Mouse (Mus musculus) hindlimb bud, embryonic 11.5 days (tissue): ENCODE data around the gene Plxna2.

ENCODE experiments used
- DNase-seq: peaks from one replicate; pipeline ENCODE4 v3.0.0-alpha.2; 2012; ENCODE audit warnings: low read depth, low spot score; ENCODE audit errors: extremely low spot score

Gene Plxna2

DNA sequence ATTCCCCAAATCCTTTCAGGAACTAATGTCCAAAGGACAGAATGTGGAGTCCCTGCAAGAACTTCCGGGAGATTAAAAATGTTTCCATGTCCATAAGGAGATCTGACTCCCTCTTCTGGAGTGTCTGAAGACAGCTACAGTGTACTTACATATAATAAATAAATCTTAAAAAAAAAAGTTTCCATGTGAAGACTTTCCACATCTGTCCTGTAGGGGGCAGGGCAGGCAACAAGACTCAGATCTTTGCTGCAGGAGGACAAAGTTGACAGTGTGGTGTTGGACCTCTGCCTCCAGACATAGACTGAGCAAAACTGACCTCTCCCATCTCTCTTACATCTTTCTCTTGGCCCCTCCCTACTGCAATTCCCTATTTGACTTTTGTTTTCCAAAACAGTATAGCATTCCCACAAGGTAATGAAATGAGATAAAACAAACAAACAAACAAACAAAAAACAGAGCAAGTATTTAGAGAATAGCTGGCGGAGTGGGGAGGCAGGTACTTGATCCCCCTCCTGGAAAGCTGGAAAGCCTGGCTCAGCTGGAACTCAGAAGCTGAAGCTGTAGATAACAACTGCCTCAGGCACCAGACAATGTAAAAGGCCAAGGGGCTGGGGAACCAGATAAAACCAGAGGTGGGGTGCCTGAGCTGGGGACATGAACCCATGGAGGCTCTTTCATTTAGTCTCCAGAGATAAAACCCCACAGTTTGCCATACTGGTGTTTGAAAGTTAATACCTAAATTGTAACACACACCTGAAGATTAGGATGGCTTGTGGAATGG lies 143.6 kb downstream of the Plxna2 start:
- no peak for DNase-seq

DNA sequence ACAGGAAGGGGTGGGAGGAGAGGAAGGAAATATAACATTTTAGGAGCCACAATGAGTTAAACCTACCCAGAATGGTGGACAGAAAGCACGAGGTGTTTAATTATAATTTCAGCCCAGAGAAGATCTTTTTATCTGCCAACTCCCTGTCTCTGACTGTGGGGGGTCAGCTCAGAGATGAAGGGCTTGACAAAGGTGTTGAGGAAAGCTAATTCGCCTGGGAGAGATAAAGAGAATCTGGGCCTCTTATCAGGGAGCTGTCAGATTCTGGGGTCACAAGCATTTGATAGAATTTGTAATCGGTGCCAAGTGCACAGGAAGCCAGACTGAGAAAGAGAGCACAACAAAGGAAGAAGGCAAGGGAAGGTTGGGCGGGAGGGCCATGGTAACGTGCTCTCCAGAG lies 144.9 kb downstream of the Plxna2 start:
- no peak for DNase-seq

DNA sequence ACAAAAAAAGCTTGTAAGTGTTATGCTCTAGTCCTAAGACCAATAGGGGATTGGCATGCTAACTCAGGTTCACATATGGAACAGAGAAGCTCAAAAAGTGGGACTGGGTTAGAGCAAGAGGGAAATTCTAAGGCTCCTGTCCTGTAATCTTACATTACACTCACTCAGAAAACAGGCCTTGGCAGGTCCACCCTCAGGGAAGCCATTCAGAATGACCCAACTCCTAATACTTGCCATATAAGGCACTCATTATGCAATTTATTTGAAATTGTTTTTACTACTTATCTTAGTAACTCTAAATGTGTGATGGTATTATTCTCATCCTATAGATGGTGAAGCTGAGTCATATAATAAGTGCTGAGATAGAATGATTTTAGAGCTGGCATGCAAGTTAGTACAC lies 146.9 kb downstream of the Plxna2 start:
- no peak for DNase-seq

DNA sequence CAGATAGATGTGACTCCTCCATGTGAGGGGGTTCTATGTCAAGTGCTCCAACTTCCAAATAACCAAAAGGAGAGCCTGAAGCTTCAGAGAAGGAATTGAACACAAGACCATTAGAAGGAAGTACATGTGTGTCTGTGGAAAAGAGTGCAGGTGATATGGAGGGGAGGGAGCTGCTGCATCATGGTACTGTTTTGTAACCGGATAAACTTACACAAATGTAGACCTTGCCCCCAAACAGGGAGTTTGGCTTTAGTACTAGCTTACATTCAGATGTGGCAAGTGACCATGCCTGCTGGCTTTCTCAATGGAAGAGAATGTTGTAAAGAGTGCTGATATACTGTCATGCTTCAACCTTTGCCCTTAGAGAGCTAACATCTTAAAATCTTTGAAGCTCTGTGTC lies 150.8 kb downstream of the Plxna2 start:
- DNase-seq = no peak

DNA sequence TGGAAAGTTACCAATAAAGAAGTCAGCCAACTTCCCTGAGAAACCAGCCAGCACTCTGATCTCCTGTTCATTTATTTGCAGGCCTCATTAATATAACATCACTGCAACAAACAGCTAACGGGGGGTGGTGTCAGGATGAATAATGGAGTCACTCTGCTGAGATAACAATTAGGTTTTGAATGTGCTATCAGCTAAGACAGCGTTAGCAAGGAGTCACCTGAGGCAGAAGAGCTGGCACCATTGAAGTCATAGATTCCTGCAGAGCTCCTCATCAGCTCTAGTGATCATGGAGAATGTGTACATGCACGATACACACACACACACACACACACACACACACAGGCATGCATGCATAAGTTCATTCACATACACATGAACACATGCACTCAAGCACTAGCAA lies 154.0 kb downstream of the Plxna2 start:
- no peak for DNase-seq

DNA sequence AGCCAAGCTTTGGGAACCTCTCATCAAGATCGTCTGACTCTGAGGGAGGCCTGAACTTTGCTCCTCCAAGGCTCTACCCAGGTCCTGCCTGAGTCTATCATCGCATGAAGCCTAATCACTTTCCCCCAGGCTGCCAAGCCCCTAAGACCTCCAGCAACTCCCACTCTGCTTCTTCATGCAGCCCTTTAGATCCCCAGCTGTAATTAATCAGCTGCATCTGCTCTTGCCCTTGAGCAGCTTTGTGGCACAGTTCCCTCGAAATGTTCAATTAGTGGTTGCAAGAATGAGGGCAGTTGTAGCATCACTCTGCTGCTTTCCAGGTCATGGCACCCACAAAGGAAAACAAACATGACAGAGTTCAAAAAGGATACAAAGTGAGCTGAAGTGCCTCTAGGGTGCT lies 155.9 kb downstream of the Plxna2 start:
- no peak for DNase-seq

DNA sequence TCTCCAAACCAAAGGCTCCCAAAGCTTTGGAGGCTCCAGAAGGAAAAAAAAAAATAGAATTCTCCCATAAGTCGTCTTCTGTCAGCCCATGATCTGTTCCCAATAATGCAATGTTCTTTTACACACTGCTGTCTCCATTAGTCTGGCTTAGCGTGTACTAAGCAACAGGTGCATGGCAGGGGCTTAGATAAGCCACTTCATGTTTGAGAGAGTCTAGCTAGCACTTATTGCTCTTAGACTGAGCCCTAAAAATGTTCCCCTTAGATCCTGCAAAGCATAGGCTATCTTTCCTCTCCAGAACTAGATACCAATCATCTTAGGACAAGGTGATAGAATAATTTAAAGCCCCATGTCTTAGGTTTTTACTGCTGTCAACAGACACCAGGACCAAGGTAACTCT lies 156.3 kb downstream of the Plxna2 start:
- DNase-seq = no peak

DNA sequence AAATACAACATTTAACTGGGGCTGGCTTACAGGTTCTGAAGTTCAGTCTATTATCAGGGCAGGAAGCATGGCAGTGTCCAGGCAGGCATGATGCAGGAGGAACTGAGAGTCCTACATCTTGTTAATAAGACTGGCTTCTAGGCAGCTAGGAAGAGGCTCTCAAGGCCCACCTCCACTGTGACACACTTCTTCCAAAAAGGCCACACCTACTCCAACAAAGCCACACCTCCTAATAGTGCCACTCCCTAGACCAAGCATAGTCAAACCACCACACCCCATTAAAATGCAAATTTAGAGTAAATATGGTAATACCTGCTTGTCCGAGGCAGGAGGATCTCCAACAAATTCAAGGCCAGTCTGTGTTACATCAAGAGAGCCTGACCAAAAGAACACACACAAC lies 156.7 kb downstream of the Plxna2 start:
- no peak for DNase-seq

DNA sequence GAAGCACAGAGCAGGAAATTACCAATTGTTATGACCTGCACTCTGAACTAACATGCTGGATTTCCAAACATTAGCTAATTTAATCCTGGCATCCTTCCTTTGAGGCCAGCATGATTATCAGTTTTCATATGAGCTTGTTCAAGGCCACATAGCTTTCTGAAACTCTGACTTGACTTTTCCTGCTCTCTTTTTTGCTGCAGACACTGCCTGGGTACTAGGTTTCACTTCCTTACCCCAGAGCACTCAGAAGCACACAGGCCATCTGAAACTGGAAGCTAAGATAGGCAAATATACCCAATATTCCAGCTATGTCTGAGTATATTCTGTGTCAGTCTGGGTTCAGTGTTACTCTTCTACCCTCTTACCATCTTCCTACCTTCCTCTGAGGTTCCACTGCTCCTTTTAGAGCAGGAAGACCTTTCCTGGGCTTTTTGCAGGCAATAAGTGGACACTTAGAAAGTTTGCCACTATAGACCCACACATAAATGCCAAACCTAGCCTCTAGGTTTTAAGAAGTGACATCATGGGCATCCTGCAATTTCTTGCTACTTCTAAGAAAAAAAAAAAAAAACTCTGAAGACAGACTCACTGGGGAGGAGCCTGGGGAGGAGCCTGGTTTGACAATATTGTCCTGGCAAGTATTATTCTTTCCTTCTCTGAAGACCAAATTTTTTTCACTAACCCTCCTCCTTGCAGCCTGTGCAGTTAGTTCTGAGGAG lies 157.8 kb downstream of the Plxna2 start:
- no peak for DNase-seq

DNA sequence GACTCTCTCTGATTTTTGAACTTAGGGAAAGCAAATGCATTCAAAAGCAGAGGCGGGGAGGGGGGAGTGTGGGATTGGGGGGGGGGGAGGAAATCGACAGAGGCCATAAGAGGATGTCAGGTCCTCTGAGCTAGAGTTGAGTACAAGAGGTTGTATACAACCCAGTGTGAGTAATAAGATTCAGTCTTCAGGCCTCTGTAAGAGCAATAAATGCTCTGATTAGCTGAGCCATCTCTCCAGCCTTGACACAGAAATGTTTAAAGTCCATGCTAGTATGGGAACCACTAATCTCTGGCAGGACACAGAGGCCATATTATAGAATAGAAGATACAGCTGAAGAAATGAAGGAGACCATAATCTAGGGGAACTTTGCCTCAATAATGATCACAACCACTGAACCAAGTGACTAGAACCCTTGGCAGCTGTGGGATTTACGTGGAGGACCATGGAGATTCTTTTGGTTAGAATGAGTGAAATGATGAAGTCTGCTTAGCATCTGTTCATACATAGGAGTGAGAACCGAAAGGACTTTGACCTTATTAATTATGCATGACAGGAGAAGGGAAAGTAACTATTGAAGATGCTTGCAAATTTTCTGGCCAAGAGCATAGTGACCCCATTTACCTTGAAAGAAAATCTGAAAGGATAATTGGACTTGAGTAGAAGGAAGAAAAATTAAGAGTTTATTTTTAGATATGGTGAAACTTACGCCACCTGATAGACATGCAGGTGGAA lies 158.7 kb downstream of the Plxna2 start:
- no peak for DNase-seq

DNA sequence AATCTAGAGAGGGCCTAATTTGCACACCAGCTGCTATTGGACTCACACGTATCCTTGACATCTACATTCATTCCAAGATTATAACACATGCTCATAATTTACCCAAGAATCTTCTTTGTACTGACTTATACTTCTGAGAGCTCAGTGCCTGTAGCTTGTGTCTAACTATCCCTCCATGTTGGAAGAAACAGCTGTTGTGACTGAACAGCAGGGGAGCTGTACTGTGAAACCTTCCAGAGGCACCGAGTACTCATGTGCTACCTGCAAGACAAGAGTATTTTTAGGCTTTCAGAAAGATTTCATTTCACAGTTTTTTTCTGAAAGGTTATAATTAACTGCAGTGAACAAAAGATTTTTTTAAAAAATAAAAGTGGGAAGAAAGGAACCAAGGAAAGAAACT lies 159.6 kb downstream of the Plxna2 start:
- no peak for DNase-seq

DNA sequence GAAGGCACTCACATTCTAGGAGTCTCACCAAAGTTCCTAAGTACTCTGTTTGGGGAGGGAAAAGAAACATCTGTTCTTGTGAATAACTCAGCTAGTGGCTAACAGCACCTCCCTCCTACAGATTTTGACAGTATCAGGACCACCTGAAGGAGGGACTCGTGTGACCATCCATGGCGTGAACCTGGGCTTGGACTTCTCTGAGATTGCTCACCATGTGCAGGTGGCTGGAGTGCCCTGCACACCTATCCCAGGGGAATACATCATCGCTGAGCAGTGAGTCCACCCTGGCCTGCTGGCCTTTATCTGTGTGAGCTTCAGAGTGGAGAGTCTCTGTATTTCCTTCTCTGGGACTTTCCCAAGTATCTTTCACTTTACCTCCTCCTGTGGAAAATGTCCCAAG lies 162.4 kb downstream of the Plxna2 start:
- DNase-seq = no peak

DNA sequence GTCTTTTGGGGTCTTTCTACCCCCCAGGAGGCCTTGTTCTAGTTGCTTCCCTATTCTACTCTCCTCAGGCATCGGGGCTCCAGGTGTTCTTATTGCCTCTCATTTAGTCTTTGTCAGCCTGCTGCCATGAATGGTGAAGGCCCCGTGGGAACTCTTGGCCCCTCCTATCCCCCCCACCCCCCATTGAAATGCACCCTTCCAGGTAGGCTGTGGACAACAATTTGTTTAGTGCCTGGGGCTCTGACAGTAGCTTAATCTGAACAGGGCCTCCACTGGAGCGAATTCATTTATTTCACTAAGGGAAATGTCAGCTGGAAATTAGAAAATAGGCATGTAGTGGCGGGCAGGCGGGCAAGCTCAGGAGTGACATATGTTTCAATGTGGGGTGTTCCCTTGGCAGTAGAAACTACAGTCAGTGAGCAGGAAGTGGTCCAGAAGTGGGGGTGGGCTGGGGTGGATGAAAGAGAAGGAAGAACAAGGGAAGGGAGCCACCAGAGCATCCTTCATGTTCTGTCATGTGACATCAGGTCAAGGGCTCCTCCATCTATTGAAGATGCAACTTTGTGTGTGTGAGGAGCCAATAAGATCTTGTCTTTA lies 162.9 kb downstream of the Plxna2 start:
- no peak for DNase-seq

DNA sequence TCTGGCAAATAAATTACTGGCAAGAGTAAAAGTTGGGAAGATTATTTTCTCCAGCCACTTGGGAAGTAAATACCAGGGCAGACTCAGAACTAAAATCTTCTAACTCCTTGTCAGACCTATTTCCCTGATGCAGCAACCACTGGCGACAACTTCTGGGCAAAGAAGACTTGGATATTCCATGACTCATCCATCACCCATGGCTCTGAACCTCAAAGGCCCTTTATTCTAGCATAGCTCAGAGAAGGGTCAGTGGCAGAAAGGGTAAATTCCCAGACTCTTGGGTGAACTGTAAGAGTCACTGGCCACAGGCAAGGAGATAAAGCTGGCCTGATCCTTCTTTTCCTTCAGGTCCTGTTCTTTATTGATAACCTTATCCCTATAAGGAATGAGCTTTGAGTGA lies 163.5 kb downstream of the Plxna2 start:
- no peak for DNase-seq

DNA sequence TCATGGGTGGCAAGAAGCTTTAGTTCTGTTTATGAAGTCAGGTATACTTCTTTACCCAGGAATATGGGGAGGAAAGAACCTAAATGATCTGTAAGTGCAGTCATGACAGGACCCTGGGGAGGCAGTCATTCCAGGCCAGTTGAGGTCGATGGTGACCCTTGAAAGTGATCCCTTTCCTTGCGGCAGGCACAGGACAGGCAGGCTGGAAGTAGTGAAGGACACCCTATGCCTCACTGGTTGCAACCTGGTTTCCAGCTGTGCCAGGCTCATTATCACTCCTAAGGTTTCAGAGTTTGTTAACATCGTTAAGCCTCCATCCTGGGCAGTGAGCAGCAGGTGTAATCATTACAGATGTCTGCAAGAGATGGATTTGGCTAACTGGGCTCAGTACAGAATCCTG lies 164.3 kb downstream of the Plxna2 start:
- DNase-seq = no peak

DNA sequence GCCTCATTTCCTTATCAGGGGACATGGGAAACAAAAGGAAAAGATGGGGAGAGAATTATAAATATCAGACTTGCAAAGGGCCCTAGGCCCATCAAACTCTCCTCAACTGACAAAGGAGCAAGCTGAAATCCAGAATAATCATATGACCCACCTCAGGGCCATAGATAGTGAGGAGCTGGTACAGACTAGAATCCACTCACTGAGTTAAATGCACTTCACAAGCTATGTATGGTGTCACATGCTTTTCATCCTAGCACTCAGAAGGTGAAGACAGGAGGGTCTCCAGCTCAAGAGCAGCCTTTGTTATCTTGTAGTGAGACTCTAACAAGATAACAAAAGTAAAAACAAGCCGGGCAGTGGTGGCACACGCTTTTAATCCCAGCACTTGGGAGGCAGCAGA lies 169.6 kb downstream of the Plxna2 start:
- no peak for DNase-seq

DNA sequence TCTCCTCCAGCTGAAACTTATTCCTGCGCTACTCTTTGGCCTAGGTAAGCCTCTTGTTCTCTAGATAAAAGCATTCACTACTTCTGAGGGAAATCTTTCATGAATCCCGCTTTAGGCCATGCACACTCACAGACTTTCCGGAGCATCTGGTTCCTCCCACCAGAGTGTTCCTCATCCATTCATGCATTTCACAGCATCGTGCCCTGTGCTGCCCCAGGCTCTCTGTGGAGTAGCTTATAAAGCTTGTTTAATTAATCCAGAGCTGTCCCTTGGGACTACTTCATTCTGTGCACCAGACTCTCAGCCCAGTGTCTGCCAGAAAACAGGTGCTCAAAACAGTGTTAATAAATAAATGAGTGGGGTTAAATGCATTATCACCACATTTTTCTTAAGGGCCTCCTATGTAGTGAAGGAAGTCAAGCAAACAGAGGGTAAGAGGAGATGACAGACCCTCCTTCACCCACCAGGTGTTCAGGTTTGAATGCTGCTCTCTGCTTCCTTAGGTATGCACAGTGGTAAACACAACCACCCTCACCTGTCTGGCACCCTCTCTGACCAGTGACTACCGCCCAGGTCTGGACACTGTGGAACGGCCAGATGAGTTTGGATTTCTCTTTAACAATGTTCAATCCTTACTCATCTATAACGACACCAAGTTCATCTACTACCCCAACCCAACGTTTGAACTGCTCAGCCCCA lies 175.4 kb downstream of the Plxna2 start:
- DNase-seq = no peak

DNA sequence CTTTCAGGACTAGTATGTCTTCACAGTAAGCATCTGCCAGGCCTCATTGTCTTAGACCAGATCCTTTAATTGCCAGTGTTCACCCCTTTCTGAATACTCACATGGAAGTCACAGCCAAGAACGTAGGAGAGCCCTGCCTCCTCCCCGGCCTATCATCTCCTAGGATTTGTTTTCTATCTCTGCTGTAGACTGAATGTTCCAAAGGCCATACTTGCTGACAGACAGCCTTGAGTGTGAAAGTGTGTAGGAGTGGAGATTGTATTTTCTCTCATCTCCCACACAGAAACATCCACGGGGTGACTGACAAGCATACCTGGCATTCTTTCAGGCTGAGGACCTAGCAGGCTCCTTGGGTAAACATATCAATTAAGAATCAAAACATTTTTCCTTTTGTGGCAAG lies 177.3 kb downstream of the Plxna2 start:
- DNase-seq = no peak

DNA sequence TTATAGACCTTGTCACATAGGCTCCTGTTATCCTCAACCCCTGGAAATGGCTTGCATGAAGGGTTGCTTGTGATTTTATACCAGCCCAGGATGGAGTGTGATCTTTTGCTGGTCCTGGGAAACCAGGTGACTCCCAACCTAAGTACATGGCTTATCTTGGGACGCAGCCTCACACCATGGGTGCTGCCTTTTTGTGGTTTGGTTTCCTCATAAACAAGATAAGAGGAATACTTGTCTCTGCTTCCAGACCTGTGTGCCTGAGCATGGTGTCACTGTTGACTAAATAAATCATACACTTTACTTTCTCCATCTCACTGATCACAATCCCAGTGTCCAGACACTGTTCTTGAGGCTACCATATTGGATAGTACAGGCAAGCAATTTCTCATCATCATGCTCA lies 179.8 kb downstream of the Plxna2 start:
- DNase-seq = no peak

DNA sequence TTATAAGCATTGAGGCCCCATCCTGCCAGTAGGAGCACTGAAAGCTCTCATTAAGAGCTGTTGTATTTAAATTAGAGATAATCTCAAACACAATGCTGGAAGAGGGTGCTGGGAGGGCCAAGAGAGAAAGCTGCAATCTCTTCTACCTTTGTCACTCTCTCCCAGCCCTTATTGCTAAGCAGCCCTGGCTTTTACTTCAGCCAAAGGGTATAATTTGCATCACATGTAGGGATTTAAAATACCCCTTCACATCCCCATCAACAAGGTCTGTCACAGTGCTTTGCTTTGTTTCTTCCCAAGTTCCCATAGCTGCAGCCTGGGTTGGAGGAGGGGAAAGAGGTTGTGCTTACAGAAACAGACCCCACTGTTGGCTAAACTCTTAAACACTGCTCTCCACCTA lies 180.5 kb downstream of the Plxna2 start:
- no peak for DNase-seq

DNA sequence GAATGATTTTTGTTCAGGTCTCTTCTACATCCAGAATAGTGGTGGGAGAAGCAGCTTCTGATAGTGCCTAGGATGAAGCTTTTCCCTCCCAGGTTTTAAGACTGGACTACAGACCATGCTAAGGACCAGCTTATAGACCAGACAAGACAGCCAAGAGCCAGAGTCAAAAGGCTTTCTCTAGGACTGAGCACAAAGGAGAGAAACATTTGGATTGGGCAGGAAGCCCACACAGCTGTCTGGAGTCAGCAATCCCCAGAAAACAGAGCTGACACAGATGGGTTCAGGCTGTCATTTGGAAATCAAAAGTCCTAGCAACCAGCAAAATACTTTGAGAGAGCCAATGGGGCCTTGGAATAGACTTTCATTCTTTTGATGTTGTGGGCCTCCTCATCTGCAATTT lies 190.2 kb downstream of the Plxna2 start:
- no peak for DNase-seq
